Mouse (Mus musculus): ENCODE measurements at regions not wholly inside any gene's neighbourhood (a gene's known extent, or its start where the extent isn't known, plus 50 kb on each side); places are given as distances from the start of the nearest gene placed in this dataset.
"Not testable (repeated sequence)": the region's sequence is repeated elsewhere in the genome, so short reads cannot be mapped to it uniquely, and the experiment has no call there.

DNA sequence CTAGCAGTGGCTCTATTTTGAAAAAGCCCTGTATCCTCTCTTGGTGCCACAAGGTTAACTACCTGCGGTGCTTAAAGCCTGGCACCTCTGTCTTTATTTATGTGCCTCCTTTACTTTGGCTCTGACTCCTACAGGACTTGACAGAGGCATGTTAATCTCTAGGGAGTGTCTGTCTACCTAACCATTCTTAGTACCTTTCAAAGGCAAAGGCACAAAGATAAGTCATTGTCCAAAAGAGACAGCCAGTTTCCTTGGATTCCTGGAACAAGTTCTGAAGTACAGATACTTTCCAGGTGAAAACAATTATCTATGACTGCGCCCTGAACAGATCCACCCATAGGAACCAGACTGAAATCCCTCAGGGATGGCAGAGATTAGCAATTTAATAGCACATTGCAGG lies 421.2 kb upstream of the Tbl1xr1 start:
- no peak for ATAC-seq (ENCODE audit: insufficient number of reproducible peaks, low FRiP score)
- Histone ChIP-seq H3K36me3 (no peaks in the 10 kb centered on the region), H3K27me3 (replicated peaks) (no peaks in the 10 kb centered on the region), H3K4me2 (no peak overlapping the region), H3K27ac (ENCODE audit: poor library complexity, severe bottlenecking) (no peak overlapping the region), H3K4me1 (replicated peaks) (no peaks in the 10 kb centered on the region), H3K9me3 (replicated peaks) (peaks cover 4% of the 10 kb centered on the region; the same call in 1 of the 2 replicates), H3K4me3 (no peak overlapping the region), H3K9ac (no peak overlapping the region)
- WGBS: 75% methylated on average over 2 of the region's 2 CpGs

DNA sequence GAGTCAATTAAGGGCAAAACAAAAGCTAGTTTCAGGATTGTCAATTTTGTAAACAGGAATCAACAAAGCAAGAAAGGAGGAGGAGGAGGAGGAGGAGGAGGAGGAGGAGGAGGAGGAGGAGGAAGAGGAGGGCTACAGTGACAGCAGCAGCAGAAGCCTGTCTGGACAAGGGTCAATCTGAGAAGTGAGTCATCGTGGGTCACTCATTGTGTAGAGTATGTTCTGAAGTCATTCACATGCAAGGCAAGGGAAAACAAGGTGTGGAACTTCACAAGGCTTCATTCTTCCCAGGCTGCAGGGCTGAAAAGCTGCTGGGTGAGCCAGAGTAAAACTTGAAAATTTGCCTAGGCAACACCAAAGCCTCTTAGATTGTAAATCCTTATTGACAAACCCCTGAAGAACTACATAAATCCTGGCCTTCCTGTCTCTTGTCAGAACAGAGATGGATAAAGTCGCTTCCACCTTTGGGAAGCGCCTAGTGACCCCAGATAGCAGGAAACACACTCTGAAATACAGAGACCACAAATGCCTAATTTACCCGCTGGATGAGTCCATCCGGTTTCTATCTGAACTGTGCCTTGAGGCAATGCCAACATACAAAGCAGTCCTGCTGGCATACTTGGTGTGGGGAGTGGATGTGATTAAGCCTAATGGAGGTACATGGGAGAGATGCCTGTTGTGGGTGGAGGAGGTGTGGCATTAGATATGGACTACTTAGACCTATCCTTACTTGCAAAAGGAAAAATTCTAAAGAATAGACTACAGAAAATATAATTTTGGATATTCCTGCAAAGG lies 408.9 kb upstream of the Tbl1xr1 start:
- no peak overlapping the region for H3K4me3 ChIP-seq
- 62% methylated on average over 5 of the region's 5 CpGs for WGBS

DNA sequence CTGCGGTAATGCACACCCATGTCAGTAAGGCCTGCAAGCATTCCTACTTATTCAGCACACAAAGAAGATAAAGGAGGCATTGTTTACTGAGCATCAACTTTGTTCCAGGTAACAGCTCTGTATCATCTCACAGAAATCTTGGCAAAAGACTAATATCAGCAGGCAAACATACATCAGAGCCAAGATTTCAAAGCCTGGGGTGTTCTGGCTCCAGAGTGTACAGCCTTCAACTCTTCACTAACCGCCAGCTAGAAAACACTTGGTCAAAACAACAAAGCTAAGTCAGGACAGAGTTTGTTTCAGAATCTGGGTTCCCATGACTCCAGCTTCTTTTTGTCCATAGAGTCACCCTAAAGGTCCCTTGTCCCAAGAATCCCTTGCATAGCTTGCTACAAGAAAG lies 404.6 kb upstream of the Tbl1xr1 start:
- Histone ChIP-seq H3K27ac (ENCODE audit: poor library complexity, severe bottlenecking) (no peak overlapping the region), H3K36me3 (no peaks in the 10 kb centered on the region), H3K9me3 (replicated peaks) (no peaks in the 10 kb centered on the region), H3K27me3 (replicated peaks) (no peaks in the 10 kb centered on the region), H3K9ac (no peak overlapping the region), H3K4me1 (replicated peaks) (no peaks in the 10 kb centered on the region; the same call in 1 of the 2 replicates), H3K4me3 (no peak overlapping the region), H3K4me2 (no peak overlapping the region)
- no peak for ATAC-seq (ENCODE audit: insufficient number of reproducible peaks, low FRiP score)
- WGBS: 75% methylated on average over 2 of the region's 2 CpGs

More for the DNA sequence above, 408.9 kb upstream of the Tbl1xr1 start:
- no peak overlapping the region for H3K4me2 ChIP-seq
- no peaks in the 10 kb centered on the region for H3K36me3 ChIP-seq
- no peaks in the 10 kb centered on the region for H3K27me3 ChIP-seq (replicated peaks)
- no peak overlapping the region for H3K9ac ChIP-seq
- 0 out of 2 replicates have a peak overlapping the region, but pooled peaks have one; percentile 27 for H3K27ac ChIP-seq (ENCODE audit: poor library complexity, severe bottlenecking)
- no peaks in the 10 kb centered on the region; the same call in 1 of the 2 replicates for H3K4me1 ChIP-seq (replicated peaks)
- no peaks in the 10 kb centered on the region for H3K9me3 ChIP-seq (replicated peaks)
- ATAC-seq (ENCODE audit: insufficient number of reproducible peaks, low FRiP score): no peak

DNA sequence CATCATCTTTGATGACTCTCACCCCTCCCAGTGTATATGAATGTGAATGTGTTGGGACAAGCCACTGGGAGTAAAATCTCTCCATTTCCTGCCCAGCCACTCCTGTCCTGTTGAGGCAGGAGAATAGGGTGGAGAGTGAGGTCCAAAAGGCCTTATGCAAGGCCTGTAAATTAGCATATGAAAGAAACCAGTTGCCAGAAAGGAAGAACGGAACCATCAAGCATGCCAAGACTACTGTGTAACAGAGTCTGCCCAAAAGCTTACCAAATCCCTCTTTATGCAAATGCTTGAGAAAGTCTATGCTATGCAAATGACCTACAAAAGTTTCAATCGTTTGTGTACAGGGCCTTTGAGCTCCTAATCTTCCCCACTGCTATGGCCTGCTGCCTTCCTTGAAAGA lies 404.0 kb upstream of the Tbl1xr1 start:
- no peak overlapping the region for H3K4me3 ChIP-seq
- ATAC-seq (ENCODE audit: insufficient number of reproducible peaks, low FRiP score): no peak
- H3K4me2 ChIP-seq: no peak overlapping the region
- H3K9ac ChIP-seq: no peak overlapping the region
- H3K27ac ChIP-seq (ENCODE audit: poor library complexity, severe bottlenecking): no peak overlapping the region
- no peaks in the 10 kb centered on the region; the same call in 1 of the 2 replicates for H3K4me1 ChIP-seq (replicated peaks)
- 79% methylated on average over 2 of the region's 2 CpGs for WGBS
- no peaks in the 10 kb centered on the region for H3K36me3 ChIP-seq
- H3K9me3 ChIP-seq (replicated peaks): no peaks in the 10 kb centered on the region
- H3K27me3 ChIP-seq (replicated peaks): no peaks in the 10 kb centered on the region

DNA sequence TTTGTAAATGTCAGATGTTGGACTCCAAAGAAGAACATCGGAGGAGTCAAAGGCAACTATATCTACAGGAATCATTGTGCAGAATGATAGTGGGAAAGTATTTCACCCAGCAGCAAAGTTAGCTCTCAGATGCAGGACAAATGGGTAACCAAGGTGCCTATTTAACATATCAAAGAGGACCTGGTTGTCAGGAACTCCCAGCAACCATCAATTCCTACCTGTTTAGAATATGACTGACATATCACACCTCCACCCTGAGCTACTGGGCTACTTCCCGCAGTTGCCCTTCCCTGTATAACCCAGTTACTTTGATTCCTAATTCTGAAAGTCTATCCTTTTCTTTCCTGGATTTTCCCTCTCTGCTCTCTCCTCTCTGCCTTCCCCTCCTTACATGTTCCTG lies 403.0 kb upstream of the Tbl1xr1 start:
- Histone ChIP-seq H3K4me2 (no peak overlapping the region), H3K36me3 (no peaks in the 10 kb centered on the region), H3K27ac (ENCODE audit: poor library complexity, severe bottlenecking) (no peak overlapping the region), H3K9me3 (replicated peaks) (no peaks in the 10 kb centered on the region), H3K4me3 (no peak overlapping the region), H3K4me1 (replicated peaks) (no peaks in the 10 kb centered on the region), H3K27me3 (replicated peaks) (no peaks in the 10 kb centered on the region), H3K9ac (no peak overlapping the region)
- no peak for ATAC-seq (ENCODE audit: insufficient number of reproducible peaks, low FRiP score)
- WGBS: 87% methylated on average over 2 of the region's 2 CpGs

DNA sequence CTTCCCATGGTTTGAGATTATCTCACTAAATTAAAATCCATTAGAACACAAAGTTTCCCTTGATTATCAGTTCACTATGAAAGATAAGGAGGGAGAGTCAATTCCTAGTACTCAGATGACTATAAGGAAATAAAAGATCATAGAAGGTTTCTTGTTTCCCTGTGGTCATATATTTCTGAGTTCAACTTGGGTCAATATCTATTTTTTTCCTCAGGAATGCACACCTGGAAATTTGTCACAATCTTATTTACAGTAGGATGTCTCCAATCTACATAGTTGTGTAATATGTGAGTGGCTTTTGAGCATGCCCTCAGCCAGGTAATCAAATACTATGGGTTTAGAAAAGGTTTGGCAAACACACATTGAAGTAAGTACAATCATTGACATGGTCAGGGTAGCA lies 398.2 kb upstream of the Tbl1xr1 start:
- no peak for ATAC-seq (ENCODE audit: insufficient number of reproducible peaks, low FRiP score)
- H3K9me3 ChIP-seq (replicated peaks): no peaks in the 10 kb centered on the region

DNA sequence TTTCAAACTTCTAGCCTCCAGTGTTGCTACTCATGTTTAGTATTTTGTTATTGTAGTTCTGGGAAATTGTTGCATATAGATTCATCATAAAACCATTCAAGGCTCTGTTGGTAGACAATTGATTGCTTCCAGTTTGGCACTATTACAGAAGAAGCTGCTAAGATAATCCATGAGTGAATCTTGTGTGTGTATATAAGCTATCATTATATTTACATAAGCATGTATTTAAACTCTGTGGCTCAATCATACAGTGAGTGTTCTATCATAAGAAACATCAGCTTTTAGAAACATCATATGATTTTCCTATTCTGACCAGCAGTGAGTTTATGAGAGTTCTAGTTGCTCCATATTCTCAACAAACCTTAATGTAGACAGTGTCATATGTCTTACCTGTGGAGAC lies 397.7 kb upstream of the Tbl1xr1 start:
- ATAC-seq (ENCODE audit: insufficient number of reproducible peaks, low FRiP score): no peak
- Histone ChIP-seq H3K4me1 (replicated peaks) (no peaks in the 10 kb centered on the region), H3K9me3 (replicated peaks) (no peaks in the 10 kb centered on the region), H3K27ac (ENCODE audit: poor library complexity, severe bottlenecking) (no peak overlapping the region), H3K9ac (no peak overlapping the region), H3K4me2 (no peak overlapping the region), H3K4me3 (no peak overlapping the region), H3K27me3 (replicated peaks) (no peaks in the 10 kb centered on the region), H3K36me3 (no peaks in the 10 kb centered on the region)

More for the DNA sequence above, 398.2 kb upstream of the Tbl1xr1 start:
- no peak overlapping the region for H3K4me3 ChIP-seq
- no peak overlapping the region for H3K27ac ChIP-seq (ENCODE audit: poor library complexity, severe bottlenecking)
- H3K36me3 ChIP-seq: no peaks in the 10 kb centered on the region
- no peak overlapping the region for H3K9ac ChIP-seq
- H3K27me3 ChIP-seq (replicated peaks): no peaks in the 10 kb centered on the region
- no peak overlapping the region for H3K4me2 ChIP-seq
- H3K4me1 ChIP-seq (replicated peaks): no peaks in the 10 kb centered on the region

DNA sequence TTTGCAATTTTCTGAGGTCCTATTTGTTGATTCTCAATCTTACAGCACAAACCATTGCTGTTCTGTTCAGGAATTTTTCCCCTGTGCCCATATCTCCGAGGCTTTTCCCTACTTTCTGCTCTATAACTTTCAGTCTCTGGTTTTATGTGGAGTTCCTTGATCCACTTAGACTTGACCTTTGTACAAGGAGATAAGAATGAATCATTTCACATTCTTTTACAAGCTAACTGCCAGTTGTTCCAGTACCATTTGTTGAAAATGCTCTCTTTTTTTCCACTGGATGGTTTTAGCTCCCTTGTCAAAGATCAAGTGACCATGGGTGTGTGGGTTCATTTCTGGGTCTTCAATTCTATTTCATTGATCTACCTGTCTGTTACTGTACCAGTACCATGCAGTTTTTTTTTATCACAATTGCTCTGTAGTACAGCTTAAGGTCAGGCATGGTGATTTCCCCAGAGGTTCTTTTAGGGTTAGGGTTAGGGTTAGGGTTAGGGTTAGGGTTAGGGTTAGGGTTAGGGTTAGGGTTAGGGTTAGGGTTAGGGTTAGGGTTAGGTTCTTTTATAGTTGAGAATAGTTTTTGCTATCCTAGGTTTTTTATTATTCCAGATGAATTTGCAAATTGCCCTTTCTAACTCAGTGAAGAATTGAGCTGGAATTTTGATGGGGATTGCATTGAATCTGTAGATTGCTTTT lies 378.3 kb upstream of the Tbl1xr1 start:
- H3K4me3 ChIP-seq; H3K4me1 ChIP-seq (replicated peaks); H3K9ac ChIP-seq; H3K27ac ChIP-seq (ENCODE audit: poor library complexity, severe bottlenecking); H3K9me3 ChIP-seq (replicated peaks); ATAC-seq (ENCODE audit: insufficient number of reproducible peaks, low FRiP score); H3K27me3 ChIP-seq (replicated peaks); H3K36me3 ChIP-seq; H3K4me2 ChIP-seq: not testable (repeated sequence)
- WGBS: 41% methylated on average over 1 of the region's 1 CpGs

DNA sequence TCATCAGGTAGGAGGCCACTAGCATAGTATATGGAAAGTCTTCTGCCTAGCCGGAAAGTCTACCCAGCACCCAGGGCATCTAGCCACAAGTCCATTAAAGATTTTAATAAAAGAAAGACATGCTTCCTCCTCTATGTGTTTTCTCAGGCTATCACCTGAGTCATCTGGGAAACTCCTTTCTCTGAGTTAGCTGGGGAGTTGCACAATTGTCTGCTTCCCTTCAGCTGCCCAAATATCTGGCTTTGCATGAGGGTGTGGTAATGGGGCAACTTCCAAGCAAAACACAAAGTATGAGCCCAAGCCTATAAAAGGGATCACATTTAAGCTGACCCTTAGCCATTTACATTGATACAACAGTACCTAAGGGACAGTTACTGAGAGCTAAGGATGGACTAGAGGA lies 376.9 kb upstream of the Tbl1xr1 start:
- ATAC-seq (ENCODE audit: insufficient number of reproducible peaks, low FRiP score): no peak
- Histone ChIP-seq H3K9ac (no peak overlapping the region), H3K4me3 (no peak overlapping the region), H3K27me3 (replicated peaks) (no peaks in the 10 kb centered on the region), H3K27ac (ENCODE audit: poor library complexity, severe bottlenecking) (no peak overlapping the region), H3K4me1 (replicated peaks) (no peaks in the 10 kb centered on the region), H3K9me3 (replicated peaks) (no peaks in the 10 kb centered on the region), H3K36me3 (no peaks in the 10 kb centered on the region), H3K4me2 (no peak overlapping the region)
- WGBS: 93% methylated on average over 1 of the region's 1 CpGs

DNA sequence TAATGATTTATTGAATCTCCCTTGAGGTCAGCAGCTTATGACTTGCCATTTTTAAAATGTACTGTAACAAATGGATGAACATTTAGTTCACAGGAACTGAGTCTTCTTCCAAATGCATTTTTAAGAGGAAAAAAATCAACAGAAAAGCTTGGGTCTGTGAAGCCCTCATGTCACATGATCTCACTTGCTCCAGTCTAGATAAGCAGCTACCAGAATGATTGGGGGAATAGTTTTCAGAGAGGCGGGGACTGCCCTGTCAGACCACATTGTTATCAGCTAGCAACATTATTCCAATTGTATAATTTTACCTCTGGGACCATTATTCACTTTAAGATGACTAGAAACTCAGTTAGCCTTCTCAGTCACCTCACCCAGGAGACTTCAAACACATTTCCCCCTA lies 376.1 kb upstream of the Tbl1xr1 start:
- no peaks in the 10 kb centered on the region for H3K9me3 ChIP-seq (replicated peaks)
- H3K4me3 ChIP-seq: no peak overlapping the region
- H3K4me2 ChIP-seq: no peak overlapping the region
- H3K27ac ChIP-seq (ENCODE audit: poor library complexity, severe bottlenecking): no peak overlapping the region
- no peak overlapping the region for H3K9ac ChIP-seq
- WGBS: 66% methylated on average over 1 of the region's 1 CpGs
- H3K36me3 ChIP-seq: no peaks in the 10 kb centered on the region
- ATAC-seq (ENCODE audit: insufficient number of reproducible peaks, low FRiP score): no peak
- H3K4me1 ChIP-seq (replicated peaks): no peaks in the 10 kb centered on the region
- no peaks in the 10 kb centered on the region for H3K27me3 ChIP-seq (replicated peaks)

DNA sequence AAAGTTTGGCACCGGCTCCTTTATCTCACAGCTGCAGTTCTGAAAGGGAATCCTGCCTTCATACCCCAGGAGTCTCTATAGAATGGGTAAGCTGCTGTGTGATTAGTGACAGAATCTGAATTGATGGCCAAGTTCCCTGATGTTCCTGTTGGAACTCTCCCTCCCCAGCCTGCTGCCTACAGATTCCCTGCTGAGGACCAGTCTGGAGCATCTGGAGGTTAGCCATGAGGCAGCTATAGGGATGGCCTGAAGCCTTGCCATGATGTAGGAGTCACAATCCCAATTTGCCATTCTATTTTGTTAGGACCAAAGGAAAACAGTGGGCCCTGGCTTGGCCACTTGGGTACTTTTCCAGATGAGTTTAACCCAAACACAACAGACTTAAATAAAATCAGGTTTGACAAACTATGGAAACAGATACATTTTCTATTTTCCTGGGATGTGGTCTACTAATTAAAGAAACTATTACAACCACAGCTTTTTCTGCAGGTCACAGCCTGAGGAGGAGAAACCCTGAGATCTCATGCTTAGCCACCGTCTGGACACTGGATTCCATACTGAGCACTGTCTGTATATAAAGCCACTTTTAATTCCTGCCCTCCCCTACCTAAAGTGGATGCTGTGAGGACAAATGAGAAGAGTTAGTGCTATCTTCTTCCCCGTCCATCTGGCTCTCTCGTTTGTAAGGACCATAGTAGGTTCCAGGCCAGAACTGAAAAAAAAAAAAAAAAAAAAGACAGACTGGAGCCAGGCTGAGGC lies 349.5 kb upstream of the Tbl1xr1 start:
- H3K4me1 ChIP-seq (replicated peaks): no peaks in the 10 kb centered on the region
- H3K27ac ChIP-seq (ENCODE audit: poor library complexity, severe bottlenecking): no peak overlapping the region
- no peaks in the 10 kb centered on the region for H3K36me3 ChIP-seq
- H3K27me3 ChIP-seq (replicated peaks): no peaks in the 10 kb centered on the region
- H3K4me3 ChIP-seq: no peak overlapping the region
- ATAC-seq (ENCODE audit: insufficient number of reproducible peaks, low FRiP score): no peak
- 65% methylated on average over 4 of the region's 4 CpGs for WGBS
- no peak overlapping the region for H3K9ac ChIP-seq
- H3K9me3 ChIP-seq (replicated peaks): no peaks in the 10 kb centered on the region
- H3K4me2 ChIP-seq: no peak overlapping the region
